Mouse (Mus musculus): ENCODE measurements around the gene Prkcb. TPM values are rescaled to one million over a fixed set of nuclear protein-coding genes. Genes with fewer than 3 reads are reported as not detected.

Prkcb gene
- polyA plus RNA-seq, 1 experiment: 11.0 TPM

Other genes with a start within 250 kb of the Prkcb start
- gene Ubfd1, start 221.6 kb upstream of the Prkcb start, polyA plus RNA-seq (2012; rRNA removed): 18.5 and 23.7 TPM in 2 replicates
- gene Ears2, start 221.5 kb upstream of the Prkcb start, polyA plus RNA-seq (2012; rRNA removed): 10.0 and 12.4 TPM in 2 replicates
- 242 and 372 TPM in 2 replicates for gene Ndufab1, start 186.9 kb upstream of the Prkcb start, polyA plus RNA-seq (2012; rRNA removed)
- gene Palb2, start 155.8 kb upstream of the Prkcb start, polyA plus RNA-seq (2012; rRNA removed): 2.7 and 4.1 TPM in 2 replicates
- 76.8 and 78.4 TPM in 2 replicates for gene Dctn5, start 155.7 kb upstream of the Prkcb start, polyA plus RNA-seq (2012; rRNA removed)
- gene Plk1, start 129.3 kb upstream of the Prkcb start, polyA plus RNA-seq (2012; rRNA removed): 32.2 and 34.9 TPM in 2 replicates
- gene Ern2, start 102.5 kb upstream of the Prkcb start, polyA plus RNA-seq (2012; rRNA removed): 17.4 and 30.3 TPM in 2 replicates
- gene Chp2, start 69.3 kb upstream of the Prkcb start, polyA plus RNA-seq (2012; rRNA removed): 119 and 275 TPM in 2 replicates

Measured in large intestine, adult 2 months (tissue).